Mouse (Mus musculus) thymus, adult 2 months (tissue): ENCODE results near the gene Tmed10. TPM values are rescaled to one million over a fixed set of nuclear protein-coding genes. Genes with fewer than 3 reads are reported as not detected.

ENCODE experiments used
- DNase-seq: peaks from one replicate; pipeline ENCODE4 v3.0.0; 2021
- H3K27ac ChIP-seq: fragments of 200-500 bp; 2 replicates; pipeline ENCODE4 v1.5.1; 2012; ENCODE audit warnings: low read length, control low read depth; ENCODE audit not compliant: control insufficient read depth, insufficient read depth
- H3K27me3 ChIP-seq: fragments of 200-500 bp; 2 replicates; pipeline ENCODE4 v1.6.1; 2012; ENCODE audit warnings: mild to moderate bottlenecking, low read length, moderate library complexity, mixed read lengths; ENCODE audit not compliant: control insufficient read depth, insufficient read depth
- H3K36me3 ChIP-seq: fragments of 200-500 bp; 2 replicates; pipeline ENCODE4 v1.6.1; 2012; ENCODE audit warnings: mild to moderate bottlenecking, low read length, moderate library complexity; ENCODE audit not compliant: control insufficient read depth, insufficient read depth
- H3K4me1 ChIP-seq: fragments of 200-500 bp; replicated peaks from 2 replicates; pipeline ENCODE4 v1.6.1; 2012; ENCODE audit warnings: low read length; ENCODE audit not compliant: control insufficient read depth, insufficient read depth
- H3K4me3 ChIP-seq: fragments of 200-500 bp; 2 replicates; pipeline ENCODE4 v1.5.1; 2012; ENCODE audit warnings: mild to moderate bottlenecking, low read length, control low read depth, moderate library complexity; ENCODE audit not compliant: control insufficient read depth, insufficient read depth
- CTCF ChIP-seq: fragments of 200-500 bp; IDR thresholded peaks from 2 replicates; pipeline ENCODE4 v1.5.1; 2012; ENCODE audit warnings: mild to moderate bottlenecking, control low read depth, low read length, moderate library complexity, borderline replicate concordance; ENCODE audit not compliant: control insufficient read depth, poor library complexity, insufficient read depth; ENCODE audit errors: extremely low read depth
- POLR2A ChIP-seq: fragments of 200-500 bp; IDR thresholded peaks from 2 replicates; pipeline ENCODE4 v1.6.1; 2012; ENCODE audit warnings: mild to moderate bottlenecking, low read length, control low read depth, moderate library complexity; ENCODE audit not compliant: control insufficient read depth, poor library complexity, insufficient read depth; ENCODE audit errors: extremely low read depth
- WGBS: fragments of 180-500 bp; shearing (Covaris S2); methylation state at CpG from one replicate; pipeline ENCODE4 v1.1.7; 2018; 5-methylcytosine and 5-hydroxymethylcytosine counted together
- polyA plus RNA-seq: library from polyadenylated mRNA; depleted of rRNA; stranded (reverse); fragments of >200 nt; gene quantifications from 2 replicates; pipeline ENCODE4 v1.2.3, GENCODE M21; 2012

The Tmed10 gene
- polyA plus RNA-seq, 1 experiment, result 152 TPM

- Histone ChIP-seq H3K4me3 (no peak overlapping the region), H3K36me3 (no peaks in the 10 kb centered on the region), H3K27ac (no peak overlapping the region), H3K27me3 (no peaks in the 10 kb centered on the region), H3K4me1 (0 out of 2 replicates have a peak, but pooled peaks cover 3% of the 10 kb centered on the region)
- TF ChIP-seq POLR2A (no peak), CTCF (no peak)
- no peak for DNase-seq
- WGBS, result 98% methylated on average over 2 of the region's 2 CpGs
Observed at GRCm38 (mm10) chr12:85411136-85411535, 36.5 kb upstream of the Tmed10 start.

GRCm38 (mm10) chr12:85397960-85398272 lies 23.3 kb upstream of the Tmed10 start:
- no peak for TF ChIP-seq POLR2A
- no peak for DNase-seq
- no peak overlapping the region for H3K27ac ChIP-seq
- 93% methylated on average over 4 of the region's 4 CpGs for WGBS
- no peak overlapping the region for H3K4me3 ChIP-seq
- H3K27me3 ChIP-seq, result no peaks in the 10 kb centered on the region
- peaks cover 13% of the 10 kb centered on the region for H3K4me1 ChIP-seq
- no peaks in the 10 kb centered on the region for H3K36me3 ChIP-seq

DNA sequence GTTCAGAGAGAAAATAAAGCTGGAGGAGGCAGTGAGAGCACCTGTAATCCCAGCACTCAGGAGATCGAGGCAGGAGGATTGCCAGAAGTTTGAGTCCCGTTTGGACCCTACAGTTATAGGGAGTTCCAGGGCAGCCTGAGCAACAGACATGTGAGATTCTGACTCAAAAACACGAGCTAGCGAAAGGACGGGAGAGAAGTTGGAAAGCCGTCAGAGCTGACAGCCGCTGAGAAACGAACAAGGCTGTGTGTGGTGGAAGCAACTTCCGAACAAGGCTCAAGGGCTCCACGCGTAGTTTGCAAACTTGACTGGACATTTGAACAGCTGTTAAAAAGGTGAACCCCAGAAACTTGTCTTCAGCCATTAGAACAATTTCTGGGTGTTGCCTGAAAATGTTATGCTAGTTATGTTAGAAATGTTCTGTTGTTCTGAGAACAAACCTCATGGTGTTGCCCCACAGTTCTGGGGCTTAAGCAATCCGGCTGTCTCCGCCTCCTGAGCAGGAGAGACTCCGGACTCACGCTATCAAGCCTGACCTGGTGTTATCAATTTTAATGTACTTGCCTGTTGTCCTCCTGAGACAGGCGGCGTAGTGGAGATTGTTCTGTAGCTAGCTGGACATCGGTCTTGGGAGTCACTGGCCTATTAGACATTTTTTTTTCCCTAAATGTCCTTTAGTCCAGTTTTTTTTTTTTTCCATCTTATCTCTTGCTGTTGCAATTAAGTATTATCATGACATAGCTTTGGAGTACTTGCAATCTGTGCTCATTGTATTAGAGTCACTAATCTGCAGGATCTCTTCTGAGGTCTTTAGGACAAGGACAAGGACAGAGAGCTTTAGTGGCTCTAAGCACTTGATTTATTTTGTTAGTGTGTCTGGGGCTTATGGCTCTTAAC lies 22.7 kb upstream of the Tmed10 start:
- WGBS, result 94% methylated on average over 18 of the region's 18 CpGs
- Histone ChIP-seq H3K4me3 (no peak overlapping the region), H3K27me3 (no peaks in the 10 kb centered on the region), H3K36me3 (no peaks in the 10 kb centered on the region), H3K4me1 (peaks cover 15% of the 10 kb centered on the region), H3K27ac (no peak overlapping the region)
- DNase-seq, result no peak
- no peak for TF ChIP-seq POLR2A
- no peak for TF ChIP-seq CTCF

- peaks cover 15% of the 10 kb centered on the region for H3K4me1 ChIP-seq
- H3K27me3 ChIP-seq, result no peaks in the 10 kb centered on the region
- H3K27ac ChIP-seq, result peak overlapping the region; percentile 78
- DNase-seq, result no peak
- WGBS, result 26% methylated on average over 7 of the region's 7 CpGs
- H3K36me3 ChIP-seq, result no peaks in the 10 kb centered on the region
- H3K4me3 ChIP-seq, result no peak overlapping the region
- TF ChIP-seq CTCF (no peak), POLR2A (no peak)
Observed at GRCm38 (mm10) chr12:85393981-85394380, 19.3 kb upstream of the Tmed10 start.

DNA sequence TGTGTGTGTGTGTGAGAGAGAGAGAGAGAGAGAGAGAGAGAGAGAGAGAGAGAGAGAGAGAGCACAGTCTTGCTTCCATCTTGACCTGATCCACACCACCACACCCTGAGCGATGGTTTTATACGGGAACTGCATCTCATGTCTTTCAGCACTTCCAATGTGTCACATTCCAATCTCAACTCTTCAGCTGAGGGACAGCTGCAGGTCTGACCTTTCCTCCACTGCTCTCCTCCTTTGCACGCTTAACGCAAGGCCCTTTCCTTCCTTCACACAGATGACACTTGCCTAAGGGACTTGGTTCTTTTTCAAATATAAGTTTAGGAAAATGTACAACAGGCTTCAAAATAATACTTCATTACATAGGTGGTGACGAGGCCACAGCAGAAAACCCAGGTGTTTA lies 18.9 kb upstream of the Tmed10 start:
- TF ChIP-seq POLR2A (no peak), CTCF (no peak)
- DNase-seq, result no peak
- WGBS, result 95% methylated on average over 5 of the region's 5 CpGs
- H3K4me3 ChIP-seq, result no peak overlapping the region
- no peaks in the 10 kb centered on the region for H3K36me3 ChIP-seq
- H3K27ac ChIP-seq, result peak overlapping the region; percentile 21; the same call in 1 of the 2 replicates
- no peaks in the 10 kb centered on the region for H3K27me3 ChIP-seq
- peaks cover 15% of the 10 kb centered on the region for H3K4me1 ChIP-seq

DNA sequence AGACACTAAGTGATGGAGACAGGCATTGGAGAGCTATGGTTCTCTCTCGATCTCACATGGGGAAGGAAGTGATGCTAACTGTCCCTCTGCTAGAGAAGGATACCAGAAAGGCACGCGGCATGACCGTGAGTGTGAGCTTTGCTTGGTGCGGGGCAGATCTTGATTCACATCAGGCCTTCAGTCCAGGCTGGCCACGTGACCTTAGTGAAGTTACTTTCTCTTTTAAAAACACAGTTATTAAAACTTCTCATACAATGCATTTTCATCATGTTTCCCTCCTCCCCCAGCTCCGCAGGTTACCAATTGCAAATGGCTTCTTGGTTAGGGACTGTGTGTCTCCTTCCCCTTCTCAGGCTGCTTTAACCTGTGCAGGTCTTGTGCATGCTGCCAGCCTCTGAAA lies 16.5 kb upstream of the Tmed10 start:
- Histone ChIP-seq H3K27me3 (no peaks in the 10 kb centered on the region), H3K4me3 (no peak overlapping the region), H3K27ac (no peak overlapping the region), H3K36me3 (no peaks in the 10 kb centered on the region), H3K4me1 (peaks cover 15% of the 10 kb centered on the region)
- 52% methylated on average over 7 of the region's 7 CpGs for WGBS
- no peak for DNase-seq
- TF ChIP-seq POLR2A, result no peak
- no peak for TF ChIP-seq CTCF
